Mouse (Mus musculus): Measurements from ENCODE around the gene Wdr25. TPM values are rescaled to one million over a fixed set of nuclear protein-coding genes. Genes with fewer than 3 reads are reported as not detected.

Wdr25 gene
- polyA plus RNA-seq, 1 experiment from 2014 or later = 9.9 TPM

Other genes with a start within 250 kb of the Wdr25 start
- gene Degs2, start 191.3 kb upstream of the Wdr25 start, polyA plus RNA-seq (2015; fragmentation: Nextera tagmentation; extraction: Ambion mirVana) = 10.6 and 12.1 TPM in 2 replicates
- 15.9 and 16.9 TPM in 2 replicates for gene Yy1, start 100.7 kb upstream of the Wdr25 start, polyA plus RNA-seq (2015; fragmentation: Nextera tagmentation; extraction: Ambion mirVana)
- gene Slc25a29, start 57.7 kb upstream of the Wdr25 start, polyA plus RNA-seq (2015; fragmentation: Nextera tagmentation; extraction: Ambion mirVana) = 8.5 and 9.1 TPM in 2 replicates
- 9.9 and 12.0 TPM in 2 replicates for gene Slc25a47, start 57.6 kb upstream of the Wdr25 start, polyA plus RNA-seq (2015; fragmentation: Nextera tagmentation; extraction: Ambion mirVana)
- gene Wars, start 543 bp downstream of the Wdr25 start, polyA plus RNA-seq (2015; fragmentation: Nextera tagmentation; extraction: Ambion mirVana) = 94.6 and 98.5 TPM in 2 replicates
- 3.4 and 3.7 TPM in 2 replicates for gene Begain, start 174.6 kb downstream of the Wdr25 start, polyA plus RNA-seq (2015; fragmentation: Nextera tagmentation; extraction: Ambion mirVana)